Mouse (Mus musculus) bone marrow macrophage, adult 2 months (primary cell): ENCODE measurements at regions not wholly inside any gene's neighbourhood (a gene's known extent, or its start where the extent isn't known, plus 50 kb on each side); places are given as distances from the start of the nearest gene placed in this dataset.

Experiments used
- H3K27ac ChIP-seq: 2 replicates; pipeline ENCODE4 v1.5.1; 2012; ENCODE audit warnings: low read depth, low read length; ENCODE audit not compliant: insufficient read depth
- H3K4me1 ChIP-seq: 2 replicates; pipeline ENCODE4 v1.6.1; 2012; ENCODE audit warnings: low read length; ENCODE audit not compliant: control insufficient read depth, insufficient read depth
- H3K4me3 ChIP-seq: 2 replicates; pipeline ENCODE4 v1.5.1; 2012; ENCODE audit warnings: mild to moderate bottlenecking, low read length, moderate library complexity; ENCODE audit not compliant: insufficient read depth
- CTCF ChIP-seq: IDR thresholded peaks from 2 replicates; pipeline ENCODE4 v1.5.1; 2012; ENCODE audit warnings: low read depth, mild to moderate bottlenecking, low read length, moderate library complexity
- POLR2A ChIP-seq: IDR thresholded peaks from 2 replicates; pipeline ENCODE4 v1.6.1; 2012; ENCODE audit warnings: mild to moderate bottlenecking, low read depth, low read length, borderline replicate concordance

DNA sequence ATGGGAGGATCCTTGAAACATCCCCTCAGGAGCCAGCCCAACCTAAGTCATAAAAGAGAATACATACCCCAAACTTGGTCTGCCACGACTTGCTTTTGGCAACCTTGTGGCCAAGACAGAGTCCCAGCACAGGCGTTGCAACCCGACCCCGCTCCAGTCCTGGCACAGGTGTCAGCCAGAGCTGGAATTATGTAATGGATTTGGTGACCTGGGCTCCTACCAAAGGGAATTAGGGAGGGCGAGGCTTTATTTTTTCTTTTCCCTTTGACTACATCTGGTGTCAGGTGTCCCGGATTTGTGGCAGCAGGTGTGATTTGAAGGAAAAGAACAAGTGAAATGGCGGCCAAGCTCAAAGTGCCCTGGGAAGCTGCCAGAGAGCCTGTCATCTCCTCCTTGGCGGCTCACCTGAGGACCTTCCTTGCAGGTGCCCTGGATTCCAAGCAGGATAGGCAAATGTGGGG is 212.9 kb downstream of the Mef2c start:
- Histone ChIP-seq H3K4me3 (no peak overlapping the region), H3K4me1 (0 out of 2 replicates have a peak, but pooled peaks cover 5% of the 10 kb centered on the region), H3K27ac (no peak overlapping the region)
- no peak for TF ChIP-seq CTCF
- no peak for TF ChIP-seq POLR2A

DNA sequence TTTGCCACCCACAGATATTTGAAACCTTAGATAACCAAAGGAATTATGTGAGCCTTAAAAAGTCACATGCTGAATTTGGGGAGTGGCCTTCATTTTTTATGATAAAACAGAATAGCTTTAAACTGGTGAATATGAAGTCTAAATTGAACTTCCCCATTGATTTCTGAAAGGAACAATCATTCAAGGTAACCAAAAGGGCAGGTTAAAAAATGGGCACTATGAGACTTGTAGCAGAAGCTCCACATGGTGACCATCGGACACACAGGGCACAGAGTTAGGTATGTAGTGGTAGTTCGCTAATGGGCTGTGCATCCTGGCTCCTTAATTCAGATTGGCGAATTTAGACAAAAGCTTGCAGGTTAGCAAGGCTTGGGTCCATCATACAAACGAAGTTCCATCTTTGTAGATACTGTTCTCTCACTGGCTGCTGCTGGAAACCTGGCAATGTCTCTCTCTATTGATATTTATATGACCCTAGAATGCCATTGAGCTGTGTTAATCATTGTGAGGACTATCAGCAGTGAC is 213.9 kb downstream of the Mef2c start:
- TF ChIP-seq CTCF (no peak), POLR2A (no peak)
- no peak overlapping the region for H3K27ac ChIP-seq
- H3K4me3 ChIP-seq: no peak overlapping the region
- 0 out of 2 replicates have a peak, but pooled peaks cover 5% of the 10 kb centered on the region for H3K4me1 ChIP-seq

DNA sequence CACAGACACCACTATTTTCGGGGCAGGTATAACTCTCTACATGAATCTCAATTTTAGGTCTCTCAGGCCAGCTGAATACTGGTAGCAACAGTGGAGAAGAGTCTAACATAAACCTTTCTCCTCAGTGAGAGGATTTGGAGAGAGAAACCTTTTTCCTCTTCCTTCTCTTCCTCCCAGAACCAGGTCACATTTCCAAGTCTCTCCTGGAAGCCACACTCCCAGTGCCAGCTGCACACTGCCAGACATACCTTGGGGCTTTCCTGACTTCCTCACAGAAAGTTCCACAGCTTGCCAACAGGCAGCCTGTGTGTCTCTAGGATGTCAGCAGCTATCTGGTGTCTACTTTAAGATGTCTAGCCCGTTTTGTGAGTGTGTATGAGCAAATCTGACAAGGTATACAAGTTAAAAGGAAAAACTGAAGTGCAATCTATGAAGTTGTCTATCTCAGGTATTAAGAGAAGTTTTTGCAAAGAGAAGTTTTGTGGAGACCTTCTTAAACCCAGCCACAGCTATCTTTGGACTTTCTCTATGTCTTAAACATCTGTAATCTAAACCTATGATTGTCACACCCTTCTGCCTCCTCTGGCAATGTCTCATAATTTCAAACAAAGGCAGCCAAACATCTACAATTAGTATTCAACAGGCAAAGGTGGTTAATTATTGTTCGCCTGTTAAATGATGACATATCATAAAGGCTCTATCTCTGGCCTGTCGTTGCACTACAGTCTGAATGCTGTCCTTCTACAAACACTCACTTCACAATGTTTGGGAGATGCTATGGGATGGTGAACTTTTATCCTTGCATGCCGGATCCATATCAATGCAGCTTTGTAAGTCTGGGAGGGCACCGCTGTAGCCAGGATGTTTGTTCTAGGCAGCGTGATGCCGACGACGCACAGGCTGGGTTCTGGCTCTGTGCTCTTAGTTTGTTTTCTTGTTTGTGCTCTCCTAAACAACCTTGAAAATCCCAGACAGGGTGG is 214.9 kb downstream of the Mef2c start:
- 0 out of 2 replicates have a peak, but pooled peaks cover 3% of the 10 kb centered on the region for H3K4me1 ChIP-seq
- no peak overlapping the region for H3K4me3 ChIP-seq
- H3K27ac ChIP-seq: no peak overlapping the region
- TF ChIP-seq POLR2A (no peak), CTCF (no peak)

DNA sequence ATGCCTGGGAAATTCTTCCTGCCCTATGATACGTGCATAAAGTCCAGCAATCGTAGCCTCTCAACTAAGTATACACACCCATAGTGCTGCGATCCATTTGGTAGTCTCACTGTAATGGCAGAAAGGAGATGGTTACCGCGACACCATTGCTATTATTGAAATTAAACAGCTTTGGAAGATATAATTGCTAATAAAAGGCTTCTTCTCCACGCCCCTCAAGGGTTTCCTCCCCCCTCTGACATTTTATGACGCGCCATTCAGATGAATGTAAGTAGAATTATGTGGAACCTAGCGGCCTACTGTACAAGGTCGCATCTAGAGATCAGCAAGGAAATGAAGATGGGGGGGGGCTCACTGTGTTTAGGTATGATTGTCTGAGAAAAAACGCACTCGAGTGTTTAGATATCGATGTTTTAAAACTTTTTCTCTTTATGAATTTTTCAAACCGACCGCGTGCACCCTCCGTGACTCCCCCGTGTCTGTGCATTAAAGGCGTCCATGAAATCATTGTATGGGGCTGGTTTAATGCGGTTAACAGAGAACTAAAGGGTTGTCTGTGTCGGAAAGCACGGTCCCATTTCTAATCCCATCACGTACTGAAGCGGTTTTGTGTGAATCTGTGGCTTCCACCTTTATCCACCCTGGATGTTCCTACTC is 215.9 kb downstream of the Mef2c start:
- Histone ChIP-seq H3K27ac (no peak overlapping the region), H3K4me1 (0 out of 2 replicates have a peak, but pooled peaks cover 3% of the 10 kb centered on the region), H3K4me3 (no peak overlapping the region)
- TF ChIP-seq POLR2A (no peak), CTCF (no peak)

DNA sequence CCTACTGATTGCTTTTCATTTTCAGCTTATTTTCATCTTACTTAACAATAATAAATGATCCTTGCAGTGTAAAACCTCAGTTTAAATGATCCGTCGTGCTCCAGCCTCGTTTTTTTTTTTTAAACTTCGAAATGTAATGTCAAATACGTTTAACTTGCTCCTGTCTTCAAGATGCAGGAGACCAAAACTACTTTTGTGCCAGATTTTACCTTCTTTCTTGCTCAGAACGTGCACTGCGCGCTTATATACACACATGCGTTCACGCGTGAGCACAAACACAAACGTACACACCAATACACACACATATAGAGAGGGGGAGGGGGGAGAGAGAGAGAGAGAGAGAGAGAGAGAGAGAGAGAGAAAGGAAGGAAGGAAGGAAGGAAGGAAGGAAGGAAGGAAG is 216.5 kb downstream of the Mef2c start:
- no peak overlapping the region for H3K27ac ChIP-seq
- H3K4me1 ChIP-seq: 0 out of 2 replicates have a peak, but pooled peaks cover 2% of the 10 kb centered on the region
- H3K4me3 ChIP-seq: no peak overlapping the region
- no peak for TF ChIP-seq CTCF
- TF ChIP-seq POLR2A: no peak

DNA sequence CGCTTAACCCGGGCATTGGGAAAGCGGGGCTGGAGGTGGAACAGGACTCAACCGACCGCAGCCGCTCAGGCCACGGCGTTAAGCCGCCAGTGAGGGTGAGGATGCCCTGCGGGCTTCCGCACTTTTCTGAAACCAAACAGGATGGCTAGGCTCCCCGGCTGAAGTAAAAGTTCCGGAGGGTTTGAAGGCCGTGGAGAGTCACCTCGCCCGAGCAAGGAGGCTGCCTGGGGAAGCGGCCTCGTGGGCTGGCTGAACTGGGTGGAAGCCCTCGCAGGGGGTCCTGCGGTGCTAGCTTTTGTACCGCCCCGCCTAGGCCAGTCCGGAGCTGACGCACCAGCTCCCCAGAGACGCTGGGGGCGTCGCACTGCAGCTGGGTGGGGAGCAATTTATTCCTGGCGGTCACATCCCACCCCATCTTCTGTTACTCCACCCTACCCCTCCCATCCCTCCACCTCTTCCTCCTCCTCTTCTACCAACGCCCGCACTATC is 217.1 kb downstream of the Mef2c start:
- TF ChIP-seq POLR2A (no peak), CTCF (no peak)
- Histone ChIP-seq H3K27ac (no peak overlapping the region), H3K4me3 (no peak overlapping the region), H3K4me1 (no peaks in the 10 kb centered on the region)

DNA sequence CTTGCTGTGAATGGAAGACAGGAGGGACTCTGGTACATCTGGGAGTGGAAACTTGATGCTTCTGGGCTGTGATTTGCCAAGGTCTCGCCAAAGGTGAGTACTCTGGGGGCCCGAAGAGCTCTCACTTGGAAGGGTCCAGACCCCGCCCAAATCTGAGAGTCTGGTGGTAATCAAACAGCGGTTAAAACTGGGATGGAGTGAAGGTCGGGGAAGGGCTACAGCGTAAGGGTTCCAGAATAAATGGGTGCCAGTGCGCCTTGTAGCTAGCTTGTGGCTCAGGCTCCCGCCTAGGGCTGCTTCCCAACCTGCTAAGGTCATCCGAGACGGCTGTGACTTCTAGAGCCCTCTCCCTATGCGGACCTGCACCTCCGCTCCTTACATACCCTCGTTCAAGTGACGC is 217.7 kb downstream of the Mef2c start:
- H3K27ac ChIP-seq: no peak overlapping the region
- no peaks in the 10 kb centered on the region for H3K4me1 ChIP-seq
- TF ChIP-seq POLR2A (no peak), CTCF (no peak)
- H3K4me3 ChIP-seq: no peak overlapping the region

DNA sequence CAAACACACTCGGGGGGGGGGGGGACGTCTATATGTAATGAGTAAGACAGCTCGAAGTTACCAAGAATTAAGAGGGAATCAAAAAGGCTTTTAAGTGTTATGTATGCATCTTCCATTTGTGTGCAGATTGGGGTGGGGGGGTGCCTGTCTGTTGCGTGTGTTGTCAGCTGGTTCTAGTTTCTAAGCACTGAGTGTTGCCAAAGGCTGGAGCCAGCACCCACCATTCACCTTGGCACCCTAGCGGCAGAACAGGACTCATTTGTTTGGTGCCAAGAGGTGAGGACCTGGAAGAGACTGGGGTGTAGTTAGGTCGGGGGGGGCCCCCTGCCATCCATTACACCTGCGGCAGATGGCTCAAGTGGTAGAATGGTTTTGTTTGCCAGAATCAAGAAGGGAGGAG is 218.4 kb downstream of the Mef2c start:
- H3K4me3 ChIP-seq: no peak overlapping the region
- H3K4me1 ChIP-seq: no peaks in the 10 kb centered on the region
- no peak overlapping the region for H3K27ac ChIP-seq
- TF ChIP-seq CTCF (no peak), POLR2A (no peak)

DNA sequence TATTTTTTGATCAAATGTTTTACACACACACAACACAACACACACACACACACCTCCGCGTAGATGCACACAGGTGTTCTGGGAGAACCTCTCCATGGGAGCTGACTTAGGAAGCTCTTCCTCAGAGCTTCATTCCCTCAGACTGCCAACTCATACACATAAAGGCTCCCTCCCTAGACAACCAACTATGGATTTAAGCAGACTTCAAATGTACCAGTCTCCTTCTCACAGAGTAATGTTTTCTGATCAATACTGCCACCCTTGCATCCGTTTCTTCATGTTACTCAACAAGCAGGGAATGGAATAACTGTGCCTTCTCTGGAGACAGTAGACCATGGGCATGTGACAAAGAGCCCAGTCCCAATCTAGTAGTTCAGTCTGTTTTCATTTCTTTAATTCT is 219.0 kb downstream of the Mef2c start:
- no peak overlapping the region for H3K27ac ChIP-seq
- TF ChIP-seq CTCF (no peak), POLR2A (no peak)
- H3K4me3 ChIP-seq: no peak overlapping the region
- H3K4me1 ChIP-seq: no peaks in the 10 kb centered on the region

DNA sequence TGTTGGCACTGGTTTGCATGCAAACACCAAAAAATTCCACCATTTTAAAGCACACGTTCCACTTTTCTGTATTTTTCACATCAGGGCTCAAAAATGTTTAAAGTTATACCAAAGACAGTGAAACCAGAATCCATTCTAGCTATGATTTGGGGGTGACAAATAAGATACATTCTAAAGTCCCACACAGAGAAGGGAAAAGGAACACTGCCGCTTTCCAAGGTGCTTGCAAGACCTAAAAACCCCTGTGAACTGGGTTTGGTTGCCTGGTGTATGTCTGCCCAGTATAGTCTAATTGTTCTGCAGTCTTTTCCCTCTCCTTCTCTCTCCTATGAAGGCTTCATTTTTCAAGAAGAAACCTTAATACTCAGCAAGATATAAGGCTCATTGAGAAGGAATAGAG is 219.6 kb downstream of the Mef2c start:
- H3K4me1 ChIP-seq: no peaks in the 10 kb centered on the region
- TF ChIP-seq POLR2A: no peak
- no peak overlapping the region for H3K27ac ChIP-seq
- no peak overlapping the region for H3K4me3 ChIP-seq
